Mouse (Mus musculus) adrenal gland, adult (tissue): ENCODE results near the gene Grn.

ENCODE experiments used
- DNase-seq, 2 experiments: peaks; one replicate each; pipeline ENCODE4 v3.0.0; 2022 to 2023; ENCODE audit warnings: low spot score in 1 of 2; ENCODE audit not compliant: inconsistent age in 2 of 2

Grn gene

GRCm38 (mm10) chr11:102469648-102470357, 39.7 kb downstream of the Grn start, which contains the start of gene Itga2b:
Itga2b (minus strand) TSS chr11:102470122.
- no peak for DNase-seq

- DNase-seq = no peak
Measured at GRCm38 (mm10) chr11:102475027-102475426, 44.9 kb downstream of the Grn start.

- DNase-seq = no peak
Measured at GRCm38 (mm10) chr11:102478671-102479070, 48.6 kb downstream of the Grn start.

GRCm38 (mm10) chr11:102479581-102479980, 49.5 kb downstream of the Grn start:
- DNase-seq = no peak

- no peak for DNase-seq
Measured at GRCm38 (mm10) chr11:102480111-102480510, 50.0 kb downstream of the Grn start.

- DNase-seq = no peak
Measured at GRCm38 (mm10) chr11:102480897-102481296, 50.8 kb downstream of the Grn start.

GRCm38 (mm10) chr11:102481779-102482178, 51.7 kb downstream of the Grn start:
- no peak for DNase-seq
